Mouse (Mus musculus) kidney, embryonic 14.5 days (tissue): ENCODE results near the gene Cyp2b9. TPM values are rescaled to one million over a fixed set of nuclear protein-coding genes. Genes with fewer than 3 reads are reported as not detected.
"Not testable (repeated sequence)": the region's sequence is repeated elsewhere in the genome, so short reads cannot be mapped to it uniquely, and the experiment has no call there.

Source experiments
- ATAC-seq: fragments of 200-750 bp; cut with Nextera tagmentation; 2 replicates; pipeline ENCODE4 v1.8.0; 2017; ENCODE audit warnings: moderate number of reproducible peaks, mild to moderate bottlenecking, moderate TSS enrichment, moderate library complexity; ENCODE audit not compliant: low FRiP score, low TSS enrichment
- H3K27ac ChIP-seq: fragments of 300-500 bp; sonication (generic); 2 replicates; pipeline ENCODE4 v1.5.1; 2014; ENCODE audit warnings: low read depth, mild to moderate bottlenecking, low read length, moderate library complexity, mixed read lengths
- H3K27me3 ChIP-seq: fragments of 300-500 bp; sonication (generic); 2 replicates; pipeline ENCODE4 v1.6.1; 2014; ENCODE audit warnings: mild to moderate bottlenecking, low read length; ENCODE audit not compliant: control insufficient read depth, insufficient read depth
- H3K36me3 ChIP-seq: fragments of 300-500 bp; sonication (generic); 2 replicates; pipeline ENCODE4 v1.6.1; 2014; ENCODE audit warnings: low read length, mixed read lengths; ENCODE audit not compliant: control insufficient read depth, insufficient read depth
- H3K4me1 ChIP-seq: fragments of 300-500 bp; sonication (generic); 2 replicates; pipeline ENCODE4 v1.6.1; 2014; ENCODE audit warnings: low read length, mixed read lengths; ENCODE audit not compliant: control insufficient read depth, insufficient read depth
- H3K4me2 ChIP-seq: fragments of 300-500 bp; sonication (generic); replicated peaks from 2 replicates; pipeline ENCODE4 v1.6.1; 2014; ENCODE audit warnings: low read depth, mild to moderate bottlenecking, low read length
- H3K4me3 ChIP-seq: fragments of 300-500 bp; sonication (generic); 2 replicates; pipeline ENCODE4 v1.5.1; 2014; ENCODE audit warnings: mild to moderate bottlenecking, low read length
- H3K9ac ChIP-seq: fragments of 300-500 bp; sonication (generic); 2 replicates; pipeline ENCODE4 v1.6.1; 2014; ENCODE audit warnings: low read depth, mild to moderate bottlenecking, low read length, moderate library complexity
- H3K9me3 ChIP-seq: fragments of 300-500 bp; sonication (generic); 2 replicates; pipeline ENCODE4 v1.6.1; 2016; ENCODE audit warnings: low read length; ENCODE audit not compliant: control insufficient read depth
- WGBS: fragments of 180-500 bp; shearing (Covaris S2); extraction: QIAGEN DNeasy Blood & Tissue Kit; methylation state at CpG from one replicate; pipeline ENCODE4 v1.1.7; 2014; 5-methylcytosine and 5-hydroxymethylcytosine counted together
- polyA plus RNA-seq: library from polyadenylated mRNA; unstranded; fragments of >200 nt; fragmentation: Nextera tagmentation; extraction: Ambion mirVana; gene quantifications from 2 replicates; pipeline ENCODE4 v1.2.1, GENCODE M21; 2014

Cyp2b9 gene
- polyA plus RNA-seq: not detected in 2 replicates

DNA sequence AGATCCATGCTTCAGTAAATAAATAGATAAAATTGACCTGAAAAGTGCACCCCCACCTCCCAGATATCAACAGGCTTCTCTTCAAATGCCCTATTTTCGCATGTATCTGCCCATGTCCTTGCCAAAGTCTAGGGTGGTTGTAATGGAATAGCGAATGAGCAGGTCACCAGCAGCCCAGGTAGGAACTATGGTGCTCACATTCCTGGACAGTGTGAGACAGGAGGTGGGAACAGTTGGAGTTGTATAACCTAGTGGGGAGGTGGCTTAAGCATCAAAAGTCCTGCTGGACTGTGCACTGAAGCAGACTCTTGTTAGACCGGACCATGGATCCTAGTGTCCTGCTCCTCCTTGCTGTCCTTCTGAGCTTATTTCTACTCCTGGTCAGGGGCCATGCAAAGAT lies at the start of gene Cyp2b9:
Gene Cyp2b9, plus strand, starts transcription at position 301 of the 400 bp plus-strand sequence.
- ATAC-seq: not testable (repeated sequence)

DNA sequence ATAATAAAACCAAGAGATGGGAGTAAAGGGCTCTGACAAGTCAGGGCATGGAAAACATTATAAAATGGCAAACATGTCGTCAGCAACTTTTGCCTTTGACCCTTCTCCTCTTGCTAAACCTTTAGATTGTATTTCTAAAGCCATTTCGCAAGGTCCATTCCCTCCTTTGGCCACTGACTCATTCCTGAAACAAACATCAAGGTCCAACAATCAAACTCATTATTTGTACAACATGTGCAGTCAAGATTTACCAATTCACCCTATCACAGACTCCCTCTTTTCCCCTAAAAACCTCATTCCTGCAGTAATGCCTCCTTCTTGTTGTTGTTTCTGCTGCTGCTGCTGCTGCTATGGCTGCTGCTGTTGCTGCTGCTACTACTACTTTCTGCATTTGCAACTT lies 33.6 kb upstream of the Cyp2b9 start:
- not testable (repeated sequence) for H3K4me2 ChIP-seq, ATAC-seq, H3K36me3 ChIP-seq, H3K4me1 ChIP-seq, H3K27ac ChIP-seq, H3K27me3 ChIP-seq, H3K4me3 ChIP-seq, H3K9me3 ChIP-seq, H3K9ac ChIP-seq
- WGBS: no CpG with 5 or more reads among the region's 2 CpGs

More for the DNA sequence above, at the start of gene Cyp2b9:
- H3K4me3 ChIP-seq, H3K27ac ChIP-seq, H3K9me3 ChIP-seq, H3K9ac ChIP-seq, H3K36me3 ChIP-seq, H3K27me3 ChIP-seq, H3K4me2 ChIP-seq, H3K4me1 ChIP-seq: not testable (repeated sequence)
- 71% methylated on average over 2 of the region's 3 CpGs for WGBS

DNA sequence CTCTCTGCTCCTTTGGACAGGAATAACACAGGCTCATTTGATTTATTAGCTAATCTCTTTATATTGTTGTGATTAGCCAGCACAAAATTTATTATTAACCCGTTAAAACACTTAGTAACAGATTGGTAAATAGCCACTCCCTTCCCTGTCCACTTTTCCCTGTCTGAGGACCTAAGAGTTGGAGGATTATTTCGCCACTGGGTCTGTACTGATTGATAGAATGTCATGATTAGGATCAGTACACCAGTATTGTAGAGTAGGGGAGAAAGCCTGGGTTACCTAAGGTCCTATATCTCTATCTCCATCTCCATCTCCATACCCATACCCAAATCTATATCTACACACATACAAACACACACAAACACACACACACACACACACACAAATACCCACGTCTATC lies 29.6 kb upstream of the Cyp2b9 start:
- not testable (repeated sequence) for H3K27ac ChIP-seq, H3K27me3 ChIP-seq, H3K9me3 ChIP-seq, H3K4me2 ChIP-seq, H3K36me3 ChIP-seq, ATAC-seq, H3K4me3 ChIP-seq, H3K9ac ChIP-seq, H3K4me1 ChIP-seq
- WGBS: 75% methylated on average over 1 of the region's 3 CpGs

DNA sequence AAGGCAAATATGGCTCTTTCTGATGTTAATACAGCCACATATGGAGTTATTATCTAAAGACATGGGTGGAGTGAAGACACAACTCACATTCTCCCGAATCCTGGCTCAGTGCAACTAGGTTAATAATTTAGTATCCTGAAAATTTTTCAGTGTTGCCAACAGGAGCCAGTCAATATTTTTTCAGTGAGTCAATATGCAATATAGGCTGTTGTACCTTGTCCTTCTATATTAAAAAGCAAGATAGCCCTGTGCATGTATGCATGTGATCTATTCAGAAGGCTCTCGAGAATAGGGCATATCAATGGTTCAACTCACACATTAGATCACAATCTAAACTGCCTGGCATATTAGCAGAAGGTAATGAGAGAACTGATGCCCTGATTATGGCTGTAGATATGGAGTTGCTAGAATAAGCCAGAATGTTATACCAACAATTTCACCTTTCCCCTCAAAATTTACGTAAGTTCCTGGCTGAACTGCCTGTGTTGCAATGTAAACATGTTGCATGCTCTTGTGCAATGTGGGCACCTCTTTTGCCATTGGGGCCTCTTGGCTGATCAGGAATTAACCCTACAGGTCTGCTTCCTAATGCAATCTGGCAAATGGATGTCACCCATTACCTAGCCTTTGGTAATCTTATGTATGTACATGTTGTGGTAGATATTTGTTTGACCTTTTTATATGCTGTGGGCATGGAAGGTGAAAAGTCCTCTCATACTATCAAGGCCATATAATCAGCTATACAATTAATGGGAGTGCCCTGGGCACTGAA lies 4.3 kb upstream of the Cyp2b9 start:
- WGBS: 78% methylated on average over 2 of the region's 3 CpGs
- not testable (repeated sequence) for H3K4me2 ChIP-seq, ATAC-seq, H3K9ac ChIP-seq, H3K27me3 ChIP-seq, H3K27ac ChIP-seq, H3K9me3 ChIP-seq, H3K36me3 ChIP-seq, H3K4me1 ChIP-seq, H3K4me3 ChIP-seq

DNA sequence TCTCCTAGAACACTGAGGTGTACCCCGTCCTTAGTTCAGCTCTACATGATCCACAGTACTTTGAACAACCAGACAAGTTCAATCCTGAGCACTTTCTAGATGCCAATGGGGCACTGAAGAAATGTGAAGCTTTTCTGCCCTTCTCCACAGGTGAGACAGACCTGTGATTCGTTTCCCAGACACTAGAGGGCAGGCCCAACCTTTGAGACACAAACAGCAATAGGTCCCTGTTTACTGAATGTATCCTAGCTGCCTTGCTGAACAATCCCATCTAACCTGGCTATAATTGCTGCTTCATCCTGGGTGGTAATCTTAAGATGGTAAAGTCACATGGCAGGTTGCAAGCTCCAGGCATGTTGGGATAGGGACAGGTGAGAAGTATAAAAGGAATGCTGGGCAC lies 27.9 kb downstream of the Cyp2b9 start:
- Histone ChIP-seq H3K4me2 (no peak overlapping the region), H3K9me3 (no peaks in the 10 kb centered on the region), H3K9ac (no peak overlapping the region), H3K27me3 (no peaks in the 10 kb centered on the region), H3K4me1 (no peaks in the 10 kb centered on the region), H3K4me3 (no peak overlapping the region), H3K27ac (no peak overlapping the region), H3K36me3 (no peaks in the 10 kb centered on the region)
- 27% methylated on average over 2 of the region's 2 CpGs for WGBS
- no peak for ATAC-seq

DNA sequence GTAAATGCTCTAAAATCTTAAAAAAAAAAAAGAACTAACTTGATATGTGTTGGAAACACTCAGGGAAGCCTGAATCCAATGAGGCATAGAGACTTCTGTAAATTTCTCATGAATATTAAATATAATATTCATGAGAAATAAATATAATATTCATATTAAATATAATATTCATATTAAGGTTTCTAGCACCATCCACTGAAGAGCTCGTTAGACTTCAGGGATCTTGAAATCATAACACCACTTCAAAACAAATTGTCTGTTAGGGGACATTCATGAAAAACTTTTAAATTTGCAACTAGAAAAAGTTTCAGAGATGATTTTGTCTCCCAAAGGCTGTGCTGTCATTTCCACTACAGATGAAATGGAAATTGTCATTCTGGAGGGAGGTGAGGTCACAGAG lies 86.8 kb downstream of the Cyp2b9 start, which contains the start of gene Vmn1r184:
Gene Vmn1r184, plus strand, starts transcription at position 301 of the 400 bp plus-strand sequence.
- not testable (repeated sequence) for H3K27me3 ChIP-seq, ATAC-seq, H3K4me3 ChIP-seq, H3K27ac ChIP-seq, H3K4me1 ChIP-seq, H3K9ac ChIP-seq, H3K36me3 ChIP-seq, H3K9me3 ChIP-seq, H3K4me2 ChIP-seq
- 78% methylated on average over 1 of the region's 1 CpGs for WGBS

Other genes with a start within 250 kb of the Cyp2b9 start
- not detected in 2 replicates for gene Cyp2b13, start 111.9 kb upstream of the Cyp2b9 start, polyA plus RNA-seq
- gene Vmn1r184, start 86.9 kb downstream of the Cyp2b9 start, polyA plus RNA-seq: not detected in 2 replicates
- not detected in 2 replicates for gene Cyp2a4, start 133.8 kb downstream of the Cyp2b9 start, polyA plus RNA-seq
- gene Nlrp9c, start 230.3 kb downstream of the Cyp2b9 start, polyA plus RNA-seq: not detected in 2 replicates